Mouse (Mus musculus) lung, postnatal 14 days (tissue): ENCODE measurements around the gene Dyrk2.

Source experiments
- DNase-seq: peaks from one replicate; pipeline ENCODE4 v3.0.0; 2021

Gene Dyrk2

DNA sequence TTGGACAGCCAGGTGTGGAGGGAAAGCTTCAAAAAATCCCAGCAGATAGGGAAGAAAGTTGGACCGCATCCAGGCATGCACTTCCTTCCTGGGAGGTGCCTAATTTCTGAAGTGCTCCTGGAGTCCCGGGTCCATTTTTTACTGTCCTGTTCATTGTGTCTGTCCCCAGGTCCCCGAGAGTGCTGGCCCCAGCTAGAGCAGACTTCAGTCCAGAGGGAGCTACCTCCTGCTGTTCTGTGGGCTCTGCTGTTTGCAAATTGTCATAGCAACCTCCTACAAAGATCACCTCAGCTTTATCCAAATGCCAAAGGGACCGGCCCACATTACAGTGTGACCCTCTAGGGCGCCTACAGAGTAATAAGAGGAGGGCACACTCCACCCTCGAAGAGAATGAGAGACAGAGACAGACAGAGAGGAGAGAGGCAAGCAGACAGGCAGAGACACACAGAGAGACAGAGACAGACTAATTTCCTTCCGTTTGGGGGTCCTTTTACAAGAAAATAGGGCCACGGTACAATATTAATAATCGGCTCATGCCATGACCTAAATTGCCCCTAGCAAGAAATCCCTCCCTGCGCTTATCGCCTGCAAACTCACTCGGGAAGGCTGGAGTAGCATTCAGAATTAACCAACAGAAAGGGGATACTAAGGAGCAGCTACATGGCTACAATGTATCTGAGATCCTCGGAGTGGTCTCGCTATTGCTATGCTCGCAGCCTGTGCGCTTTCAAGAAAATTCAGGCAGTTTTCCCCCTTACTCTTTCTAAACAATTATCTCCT lies at the start of gene Dyrk2:
TSS of gene Dyrk2 (minus strand) at position 9 of the 780 bp plus-strand sequence.
- DNase-seq, result peak; percentile 50

DNA sequence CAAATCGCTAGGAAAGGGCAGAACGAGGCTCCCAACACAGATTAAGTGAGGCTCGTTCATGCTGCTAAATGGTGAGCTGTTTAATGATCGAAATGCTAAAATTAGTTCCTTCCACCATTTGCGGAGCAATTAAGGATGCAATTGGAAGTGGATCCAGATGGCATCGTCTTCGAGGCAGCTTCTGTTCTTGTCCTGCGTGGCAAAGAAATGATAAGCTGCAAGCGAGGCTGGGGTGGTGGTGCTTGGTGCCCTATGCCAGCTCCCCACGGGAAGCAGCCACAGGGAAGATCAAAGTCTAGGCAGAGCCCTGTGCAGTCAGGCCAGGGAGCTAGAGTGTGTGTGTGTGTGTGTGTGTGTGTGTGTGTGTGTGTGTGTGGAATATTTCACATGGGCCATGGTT lies 32.6 kb upstream of the Dyrk2 start:
- no peak for DNase-seq

DNA sequence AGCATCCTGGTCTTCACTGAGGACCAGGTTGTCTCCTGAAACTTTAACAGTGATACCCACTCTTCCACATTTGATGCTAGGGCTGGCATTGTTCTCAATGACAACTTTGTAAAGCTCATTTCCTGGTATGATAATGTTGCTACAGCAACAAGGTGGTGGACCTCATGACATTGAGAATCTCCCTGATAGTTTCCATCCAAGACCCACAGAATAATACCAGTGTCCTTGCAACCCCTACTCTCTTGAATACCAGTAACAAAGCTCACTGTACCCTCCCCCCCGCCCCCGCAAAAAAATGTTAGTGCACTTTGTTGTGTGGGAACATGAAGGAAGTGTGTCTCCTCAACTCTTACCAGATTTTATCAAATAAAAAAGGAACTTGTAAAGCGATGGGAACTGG lies 23.6 kb upstream of the Dyrk2 start:
- DNase-seq, result no peak

DNA sequence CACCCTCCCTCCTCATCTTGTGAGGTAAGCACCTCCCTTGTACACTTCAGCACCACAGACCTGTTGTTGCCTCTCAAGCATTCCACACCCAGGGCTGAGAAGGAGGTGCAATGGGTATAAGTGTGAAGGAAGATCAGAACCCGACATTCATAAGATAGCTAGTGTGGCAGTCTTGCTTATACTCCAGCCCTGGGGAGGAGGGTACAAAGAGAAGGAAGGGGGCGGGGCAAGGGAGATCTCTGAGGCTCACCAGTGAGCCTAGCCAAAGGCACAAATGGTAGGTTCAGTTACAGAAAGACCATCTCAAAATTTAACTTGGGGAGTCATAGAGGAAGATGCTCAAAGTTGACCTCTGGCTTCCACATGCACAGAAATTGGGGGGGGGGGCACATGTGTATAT lies 14.1 kb upstream of the Dyrk2 start:
- DNase-seq, result no peak

DNA sequence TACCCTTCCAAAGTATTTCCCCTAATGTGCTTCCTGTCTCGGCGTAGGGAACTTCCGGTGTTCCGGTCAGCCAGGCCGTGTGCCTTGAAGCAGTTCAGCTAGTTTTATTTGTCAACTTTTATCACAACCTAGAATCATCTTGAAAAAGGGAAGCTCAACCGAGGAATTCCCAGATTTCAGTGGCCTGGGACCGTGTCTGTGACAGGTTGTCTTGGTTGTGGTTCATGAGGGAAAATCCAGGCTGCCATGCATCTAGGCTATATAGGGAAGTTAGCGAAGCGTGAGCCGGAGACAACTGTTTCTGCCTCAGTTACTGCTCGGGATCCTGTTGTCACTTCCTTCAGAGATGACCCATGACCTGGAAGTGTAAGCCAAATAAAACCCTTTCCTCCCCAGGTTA lies 13.3 kb upstream of the Dyrk2 start:
- no peak for DNase-seq

DNA sequence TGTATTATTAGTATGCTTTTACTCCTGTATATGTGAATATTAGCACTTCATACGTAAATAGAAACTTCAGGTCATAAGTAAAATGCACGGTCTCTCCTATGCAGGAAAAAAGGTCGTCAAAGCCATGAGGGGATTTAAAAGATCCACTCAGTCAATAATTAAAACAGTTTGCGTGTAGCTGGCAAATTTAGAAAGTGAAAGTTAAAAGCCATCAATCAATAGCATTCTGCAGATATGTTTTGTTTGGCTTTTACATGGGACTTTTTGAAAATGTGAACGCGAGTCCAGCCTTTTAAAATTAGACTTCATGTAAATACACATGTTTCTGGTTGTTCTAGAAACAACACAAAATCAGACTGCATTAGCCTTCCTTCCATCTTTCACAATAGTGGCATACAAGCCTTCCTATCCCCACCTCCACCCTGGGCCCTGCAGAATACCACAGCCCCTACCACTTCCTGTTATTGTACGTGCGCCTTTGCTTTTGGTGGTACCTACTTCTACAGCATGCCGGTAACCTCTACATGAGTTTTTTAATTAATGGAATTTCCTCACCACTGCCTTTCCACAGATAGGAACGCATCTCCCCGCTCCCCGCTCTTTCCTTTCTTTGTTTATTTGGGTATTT lies 12.4 kb upstream of the Dyrk2 start:
- peak; percentile 31 for DNase-seq

DNA sequence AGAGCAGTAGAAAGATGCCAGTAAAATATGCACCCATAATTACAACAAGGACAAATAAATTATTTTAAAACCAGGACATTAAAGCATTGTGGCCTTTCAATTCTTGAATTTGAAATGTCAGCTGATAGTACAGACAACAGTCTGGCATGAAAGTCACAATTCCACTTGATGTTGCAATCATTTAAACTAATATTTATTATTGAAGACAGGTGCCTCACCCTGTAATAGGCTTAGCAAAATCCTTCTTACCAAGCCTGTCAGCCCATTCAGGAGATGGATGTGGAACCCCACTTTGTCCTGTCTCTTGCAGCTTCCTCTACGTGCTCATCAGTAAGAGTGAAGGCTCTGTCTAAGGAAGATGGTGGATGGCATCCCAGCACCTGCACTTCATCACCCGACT lies 10.8 kb upstream of the Dyrk2 start:
- DNase-seq, result no peak

DNA sequence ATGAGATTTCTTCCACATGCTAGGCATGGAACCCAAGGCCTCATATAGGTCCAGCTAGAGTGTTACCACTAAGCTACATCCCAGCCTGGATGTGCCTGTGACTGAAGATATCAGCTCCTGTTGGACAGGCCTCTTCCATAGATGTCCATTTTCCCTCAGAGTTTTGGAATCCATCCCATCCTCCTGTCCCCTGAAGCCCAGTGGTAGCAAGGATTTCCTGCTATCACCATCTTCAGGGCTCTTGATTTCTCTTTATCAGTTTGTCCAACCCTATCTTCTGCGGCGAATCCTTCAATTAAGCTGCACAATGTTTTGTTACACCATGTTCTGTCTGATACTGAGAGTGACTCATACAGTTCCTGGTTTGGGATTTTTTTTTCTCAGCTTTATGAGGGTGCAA lies 2.2 kb upstream of the Dyrk2 start:
- no peak for DNase-seq

DNA sequence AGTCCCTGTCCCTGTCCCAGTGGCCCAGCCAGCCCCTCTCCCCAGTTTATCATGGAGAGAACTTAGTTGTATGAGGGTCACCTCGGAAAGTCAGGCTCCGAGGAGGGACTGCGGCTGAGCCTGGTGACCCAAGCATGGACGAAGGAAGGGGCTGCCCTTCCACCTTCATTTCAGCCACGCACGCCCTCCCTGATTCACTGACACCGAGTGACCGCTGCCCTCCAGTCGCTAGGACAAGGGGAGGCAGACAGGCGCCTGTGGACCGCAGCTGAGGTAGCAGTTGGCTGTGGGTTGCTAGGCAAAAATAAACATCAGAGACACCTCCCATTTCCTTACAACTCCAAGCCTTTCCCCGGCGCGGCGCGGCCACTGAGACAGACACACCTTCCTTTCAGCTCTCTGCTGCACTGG lies 413 bp downstream of the Dyrk2 start:
- peak; percentile 77 for DNase-seq

DNA sequence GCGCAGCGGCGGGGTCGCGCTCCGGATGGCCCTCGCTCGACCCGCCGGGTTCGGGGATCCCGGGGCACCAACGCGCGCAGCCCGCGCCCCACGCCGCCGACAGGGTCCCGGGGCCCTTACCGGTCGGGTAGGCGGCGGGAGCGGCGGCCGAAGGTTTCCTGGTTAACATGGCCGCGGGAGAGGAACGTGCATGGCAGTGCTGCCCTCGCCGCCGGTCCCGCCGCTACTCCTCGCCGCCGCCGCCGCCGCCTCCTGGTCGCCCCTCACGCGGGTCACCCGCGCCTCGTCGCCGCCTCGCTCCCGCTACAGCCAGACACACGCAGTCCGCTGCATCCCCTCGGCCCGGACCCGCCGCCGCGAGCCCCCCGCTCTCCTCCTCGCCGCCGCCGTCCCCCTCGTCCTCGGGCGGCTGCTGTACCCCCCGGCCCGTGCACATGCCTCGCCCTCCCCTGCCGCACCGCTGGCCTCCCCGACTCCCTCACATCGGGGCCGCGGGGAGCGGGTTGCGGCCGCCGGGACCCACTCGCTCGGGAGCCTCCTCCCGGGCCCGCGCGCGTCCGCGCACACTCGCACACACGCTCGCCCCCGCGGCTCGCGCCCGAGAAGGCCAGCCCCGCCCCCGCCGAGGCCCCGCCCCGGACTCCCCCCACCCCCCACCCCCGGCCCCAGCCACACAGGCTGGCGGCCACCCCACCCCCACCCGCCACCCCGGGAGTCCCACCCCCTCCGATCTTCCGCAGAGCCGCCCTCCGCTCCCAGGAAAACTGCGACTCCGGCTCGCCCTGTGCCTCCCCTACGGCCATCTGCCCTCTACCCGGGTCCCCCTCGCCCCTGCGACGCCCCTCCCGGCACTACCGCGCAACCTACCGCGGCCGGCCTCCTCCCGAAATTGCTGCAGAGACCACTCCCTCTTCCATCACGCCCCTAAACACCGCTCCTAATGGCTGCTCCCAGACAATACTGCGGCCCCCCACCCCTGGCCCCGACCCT lies 1.1 kb downstream of the Dyrk2 start:
- peak; percentile 86 for DNase-seq

DNA sequence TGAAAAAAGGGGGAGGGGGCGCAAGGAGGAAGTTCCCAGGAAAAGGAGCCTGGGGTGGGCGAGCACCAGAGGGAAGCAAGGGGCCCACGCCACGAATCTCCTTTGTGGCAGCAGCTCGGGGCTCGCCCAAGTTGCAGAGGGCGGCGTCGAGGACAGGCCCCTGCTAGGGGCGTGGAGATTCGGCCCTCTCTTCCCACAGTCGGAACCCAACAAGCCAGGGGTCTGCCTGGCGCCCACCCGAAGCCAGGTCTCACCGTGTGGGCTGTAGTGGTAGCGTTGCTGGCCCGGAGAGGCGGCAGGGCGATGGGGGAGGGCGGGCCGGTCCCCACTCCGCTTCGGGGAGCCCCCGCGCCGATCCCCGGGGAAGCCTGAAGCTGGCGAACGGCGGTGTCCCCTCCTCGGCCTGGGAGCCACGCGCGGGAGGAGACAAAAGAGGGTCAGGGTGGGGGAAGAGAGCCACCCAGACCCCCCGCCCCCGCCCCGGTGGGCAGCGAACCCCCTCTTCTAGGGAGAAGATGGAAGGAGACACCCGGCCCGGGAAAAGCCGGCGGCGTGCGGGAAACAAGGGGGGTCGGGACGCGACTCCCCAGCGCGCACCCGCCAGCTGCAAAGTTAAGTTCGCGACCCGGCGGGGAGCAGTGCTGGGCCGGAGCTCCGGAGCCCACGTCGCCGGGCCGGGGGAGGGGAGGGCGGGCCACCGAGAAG lies 2.0 kb downstream of the Dyrk2 start:
- peak; percentile 57 for DNase-seq

DNA sequence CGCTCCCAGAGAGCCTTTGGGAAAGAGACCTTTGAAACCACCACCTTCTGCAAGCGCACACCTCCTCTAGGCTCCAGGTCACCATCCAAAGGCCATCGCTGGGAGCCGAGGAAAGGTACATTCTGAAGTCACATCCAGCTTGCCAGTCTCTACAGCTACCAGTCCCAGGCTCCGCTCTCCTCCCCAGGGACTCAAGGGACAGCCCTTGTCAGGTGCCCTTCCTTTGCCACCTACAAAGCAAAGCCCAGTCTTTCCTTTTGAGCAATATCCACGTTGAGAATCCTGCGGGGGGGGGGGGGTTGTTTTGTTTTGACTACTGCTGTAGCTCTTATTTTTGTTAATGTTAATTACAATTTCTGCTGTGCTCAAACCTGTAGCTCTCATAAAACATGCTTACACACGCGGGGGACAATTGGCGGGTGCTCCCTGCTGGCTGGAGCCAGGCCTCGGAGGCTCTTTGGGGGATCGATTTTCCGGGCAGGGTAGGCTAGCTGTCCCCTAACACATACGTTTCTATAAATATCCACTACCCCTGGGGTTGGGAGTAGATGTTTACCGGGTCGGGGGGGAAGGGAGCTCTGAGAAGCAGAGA lies 2.6 kb downstream of the Dyrk2 start:
- DNase-seq, result no peak

DNA sequence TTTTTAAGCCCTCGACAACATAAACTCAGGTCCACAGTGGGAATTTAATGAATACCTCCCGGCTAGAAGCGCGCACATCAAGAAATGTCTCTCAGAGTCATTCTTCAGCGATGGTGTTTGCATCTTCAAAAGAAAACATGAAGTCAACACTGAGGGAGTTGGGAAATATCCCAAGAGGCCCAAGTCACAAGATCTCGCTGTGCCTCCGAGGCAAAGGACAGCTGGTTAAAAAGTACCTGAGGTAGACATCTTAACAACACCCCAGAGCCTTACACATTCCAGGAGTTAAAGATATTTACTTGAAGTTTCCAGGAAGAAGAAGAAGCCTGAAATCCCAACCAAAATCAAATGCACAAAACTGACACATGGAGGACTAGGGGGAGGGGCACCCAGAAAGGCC lies 5.0 kb downstream of the Dyrk2 start:
- DNase-seq, result no peak

DNA sequence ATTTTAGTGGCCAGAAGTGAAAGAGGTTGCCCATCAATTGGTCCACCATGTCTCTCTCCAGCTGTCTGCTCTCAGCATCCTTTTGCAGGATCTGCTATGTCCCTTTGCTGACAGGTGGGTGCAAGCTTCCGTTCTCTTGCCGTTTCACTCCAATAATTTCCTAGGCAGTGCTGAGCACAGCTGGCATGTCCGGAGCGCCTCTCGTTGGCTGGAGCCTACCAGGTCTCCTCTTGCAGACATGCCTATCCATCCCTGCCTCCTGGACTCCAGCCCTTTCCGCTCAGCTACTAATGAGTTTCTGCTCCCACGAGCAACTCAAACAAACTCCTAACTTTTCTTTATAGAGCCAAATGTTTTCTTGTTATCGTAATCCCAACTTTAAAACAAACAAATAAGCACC lies 6.4 kb downstream of the Dyrk2 start:
- DNase-seq, result no peak

DNA sequence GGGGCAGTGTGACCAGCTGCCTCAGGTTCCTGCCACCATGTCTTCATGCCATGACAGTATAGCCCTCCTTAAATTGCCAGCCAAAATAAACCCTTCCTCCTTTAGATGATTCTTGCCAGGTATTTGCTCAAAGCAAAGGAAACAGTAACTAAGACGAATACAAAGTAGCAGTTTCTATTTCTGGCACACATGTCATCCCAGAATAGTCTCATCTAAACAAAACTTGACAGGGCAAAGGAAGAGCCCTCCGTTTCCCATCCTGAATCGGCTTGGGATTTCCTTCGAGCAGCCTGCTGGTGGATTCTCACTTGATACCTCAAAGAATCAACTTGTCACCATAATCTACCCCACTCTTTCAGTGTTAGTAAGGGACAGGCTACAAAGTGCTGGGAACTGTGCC lies 7.8 kb downstream of the Dyrk2 start:
- DNase-seq, result no peak

DNA sequence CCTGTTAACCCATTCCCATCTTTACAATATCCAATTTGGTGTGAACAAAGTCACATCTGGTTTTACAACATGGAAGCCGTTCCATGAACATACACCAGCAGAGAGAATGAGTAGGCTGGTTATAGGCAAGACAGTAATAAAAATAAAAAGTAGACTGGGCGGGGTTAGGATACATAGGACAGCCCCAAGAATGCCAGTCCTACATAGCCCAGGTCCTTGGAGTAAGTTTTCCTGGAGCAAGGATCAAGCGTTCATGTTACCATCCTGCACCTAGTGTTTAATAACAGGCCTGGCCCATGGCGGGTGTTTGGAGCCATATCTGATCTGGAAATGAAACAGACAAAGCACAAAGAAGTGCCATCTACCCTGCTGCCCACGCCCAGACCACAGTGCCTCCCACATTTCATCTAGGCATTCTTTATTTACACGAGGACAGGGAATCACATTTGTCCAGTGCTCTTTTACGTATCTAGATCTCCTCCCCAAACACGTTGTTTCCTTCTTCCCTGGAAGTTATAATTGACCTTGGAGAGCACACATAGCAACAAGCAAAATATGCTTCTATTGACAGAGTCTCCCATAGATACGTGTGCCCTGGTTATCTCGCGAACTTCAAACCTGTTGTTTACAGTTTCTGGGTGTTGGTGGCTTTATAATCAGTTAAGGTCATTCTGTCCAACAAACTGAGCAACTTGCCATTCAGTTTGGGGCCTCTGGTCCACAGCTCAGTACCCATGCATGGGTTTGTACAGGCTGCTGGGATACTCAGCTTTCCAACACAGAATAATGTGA lies 8.6 kb downstream of the Dyrk2 start:
- no peak for DNase-seq

DNA sequence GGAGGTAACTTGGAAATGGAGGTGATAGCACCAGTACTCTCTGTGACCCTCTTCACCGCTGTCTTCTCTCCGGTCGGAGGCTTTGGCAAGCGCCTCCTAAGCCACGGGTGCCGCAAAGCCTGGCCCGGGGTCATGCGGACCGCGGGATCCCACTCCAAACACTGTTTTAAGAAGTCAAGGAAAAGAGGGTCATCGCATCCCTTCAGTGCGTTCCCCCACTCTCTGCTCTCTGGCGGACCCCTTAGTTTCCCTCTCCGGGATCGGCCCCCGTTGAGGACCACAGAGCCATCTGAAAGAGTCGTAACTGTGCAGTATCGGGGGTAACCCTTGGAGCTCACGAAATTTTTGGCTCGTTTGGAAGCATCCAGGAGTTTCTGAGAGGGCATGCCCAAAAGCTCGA lies 10.4 kb downstream of the Dyrk2 start:
- no peak for DNase-seq

DNA sequence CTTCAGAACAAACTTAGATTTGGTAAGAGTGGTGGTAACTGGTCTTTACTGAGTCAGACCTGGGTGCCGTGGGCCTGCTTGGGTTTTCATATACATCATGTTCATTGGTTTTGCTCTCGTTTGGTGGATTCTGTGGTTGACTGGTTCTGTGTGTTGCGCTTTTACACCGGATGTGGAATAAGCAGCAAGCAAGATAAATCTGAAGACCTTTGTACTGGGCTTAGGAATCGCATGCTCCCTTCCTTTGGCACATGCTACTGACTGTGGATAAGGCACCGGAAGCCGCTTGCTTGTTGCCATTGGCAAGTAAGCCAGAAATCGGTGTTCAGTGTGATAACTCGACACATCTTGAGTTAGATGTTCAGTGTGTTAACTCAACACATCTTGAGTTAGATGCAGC lies 15.4 kb downstream of the Dyrk2 start:
- no peak for DNase-seq

DNA sequence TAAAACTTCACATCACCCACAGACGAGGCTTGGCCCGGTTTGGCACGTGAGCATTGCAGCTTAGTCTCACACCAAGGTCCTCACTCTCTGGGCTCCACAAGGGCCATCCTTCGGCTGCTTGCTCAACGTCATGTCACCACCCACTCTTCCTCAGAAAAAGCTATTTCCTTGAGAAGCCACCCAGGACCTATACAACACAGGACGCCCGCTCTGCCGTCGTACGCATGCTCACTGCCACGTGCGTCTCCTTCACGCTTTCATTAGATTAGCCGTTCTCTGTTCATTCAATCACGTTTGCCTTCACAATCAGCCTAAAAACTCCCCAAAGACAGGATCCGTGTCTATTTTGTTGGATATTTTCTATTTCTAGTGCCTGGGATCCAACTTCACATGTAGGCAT lies 17.5 kb downstream of the Dyrk2 start:
- no peak for DNase-seq

DNA sequence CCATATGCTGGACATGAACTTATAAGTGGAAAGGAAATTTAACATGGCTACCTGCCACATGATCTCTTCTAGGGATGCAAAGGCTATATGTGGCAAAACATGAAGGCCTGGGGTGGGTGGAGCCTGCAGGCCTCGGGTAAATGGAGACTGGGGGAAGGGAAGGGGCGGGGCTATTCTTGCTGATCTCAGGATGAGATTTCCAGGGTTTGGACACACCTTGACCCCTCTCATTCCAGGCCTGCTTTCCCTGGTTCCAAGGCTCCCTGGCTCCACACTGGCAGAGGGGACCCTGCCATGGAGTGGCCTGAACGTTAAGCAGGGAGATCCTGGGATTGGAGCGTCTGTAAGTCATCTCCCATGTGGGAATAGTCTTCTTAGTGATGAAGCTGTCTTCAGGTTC lies 21.5 kb downstream of the Dyrk2 start:
- no peak for DNase-seq

DNA sequence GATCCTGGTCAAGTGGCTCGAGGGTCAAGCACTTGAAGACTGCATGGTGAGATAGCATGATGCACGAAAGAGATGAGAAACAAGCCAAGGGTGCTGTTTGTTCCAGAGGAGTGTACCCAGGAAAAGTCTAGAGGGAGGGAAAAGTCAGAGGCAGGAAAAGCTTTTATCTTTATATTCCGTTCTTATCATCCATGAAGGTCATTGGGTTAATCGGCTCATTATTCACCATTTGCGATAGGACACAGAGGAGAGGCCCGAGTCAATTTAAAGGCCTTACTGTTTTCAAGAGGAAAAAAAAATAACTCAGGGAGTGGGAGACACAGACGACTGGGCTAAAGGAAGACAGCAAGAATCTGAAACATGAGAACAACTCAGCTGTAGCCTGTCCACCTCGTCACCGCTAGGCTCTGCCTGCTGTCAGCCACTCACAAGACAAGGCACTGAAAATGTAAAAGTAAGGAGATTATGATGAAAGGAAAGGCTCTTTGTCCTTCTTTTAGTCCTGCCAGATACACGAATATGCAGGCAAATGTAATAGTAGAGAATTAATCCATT lies 22.9 kb downstream of the Dyrk2 start:
- no peak for DNase-seq
